Mouse (Mus musculus) small intestine, adult 2 months (tissue): ENCODE results near the gene Morn2. TPM values are rescaled to one million over a fixed set of nuclear protein-coding genes. Genes with fewer than 3 reads are reported as not detected.

Source experiments
- H3K27ac ChIP-seq: fragments of 200-500 bp; 2 replicates; pipeline ENCODE4 v1.5.1; 2012; ENCODE audit warnings: low read depth, low read length, control low read depth, inconsistent platforms; ENCODE audit not compliant: insufficient read depth
- H3K27me3 ChIP-seq: fragments of 200-500 bp; 2 replicates; pipeline ENCODE4 v1.6.1; 2012; ENCODE audit warnings: mild to moderate bottlenecking, moderate library complexity, low read length, inconsistent platforms; ENCODE audit not compliant: control insufficient read depth, insufficient read depth
- H3K36me3 ChIP-seq: fragments of 200-500 bp; 2 replicates; pipeline ENCODE4 v1.6.1; 2012; ENCODE audit warnings: mild to moderate bottlenecking, low read length, control low read depth, inconsistent platforms; ENCODE audit not compliant: control insufficient read depth, insufficient read depth
- H3K4me1 ChIP-seq: fragments of 200-500 bp; 2 replicates; pipeline ENCODE4 v1.6.1; 2012; ENCODE audit warnings: low read length, inconsistent platforms, mixed read lengths; ENCODE audit not compliant: control insufficient read depth, insufficient read depth, insufficient read length
- H3K4me3 ChIP-seq: fragments of 200-500 bp; 2 replicates; pipeline ENCODE4 v1.5.1; 2012; ENCODE audit warnings: low read depth, mild to moderate bottlenecking, control low read depth, inconsistent platforms, low read length, moderate library complexity
- CTCF ChIP-seq: fragments of 200-500 bp; IDR thresholded peaks from 2 replicates; pipeline ENCODE4 v1.5.1; 2012; ENCODE audit warnings: low read depth, mild to moderate bottlenecking, control low read depth, inconsistent platforms, low read length, moderate library complexity, mixed read lengths; ENCODE audit not compliant: insufficient replicate concordance, insufficient read length; ENCODE audit errors: extremely low read depth
- POLR2A ChIP-seq: fragments of 200-500 bp; IDR thresholded peaks from 2 replicates; pipeline ENCODE4 v1.6.1; 2012; ENCODE audit warnings: low read depth, mild to moderate bottlenecking, control low read depth, inconsistent platforms, low read length, moderate library complexity
- WGBS: fragments of 180-500 bp; shearing (Covaris S2); methylation state at CpG from one replicate; pipeline ENCODE4 v1.1.7; 2018; 5-methylcytosine and 5-hydroxymethylcytosine counted together
- polyA plus RNA-seq: library from polyadenylated mRNA; depleted of rRNA; stranded (reverse); fragments of >200 nt; gene quantifications from 2 replicates; pipeline ENCODE4 v1.2.3, GENCODE M21; 2012; rRNA removed

Gene Morn2
- polyA plus RNA-seq, 1 experiment, result 0.72 TPM

- Histone ChIP-seq H3K4me3 (no peak overlapping the region), H3K27me3 (no peaks in the 10 kb centered on the region), H3K4me1 (no peaks in the 10 kb centered on the region), H3K27ac (no peak overlapping the region), H3K36me3 (no peaks in the 10 kb centered on the region)
- TF ChIP-seq CTCF (no peak), POLR2A (no peak)
- WGBS, result 63% methylated on average over 11 of the region's 11 CpGs
Measured at GRCm38 (mm10) chr17:80346591-80347125, 56.7 kb downstream of the Morn2 start.

Other genes starting within 250 kb of the Morn2 start
- 4.9 and 10.7 TPM in 2 replicates for gene Hnrnpll, start 227.9 kb upstream of the Morn2 start, polyA plus RNA-seq
- 24.1 and 67.4 TPM in 2 replicates for gene Galm, start 162.7 kb upstream of the Morn2 start, polyA plus RNA-seq
- 8.1 and 16.2 TPM in 2 replicates for gene Srsf7, start 82.9 kb upstream of the Morn2 start, polyA plus RNA-seq
- gene Ttc39d, start 82.7 kb upstream of the Morn2 start, polyA plus RNA-seq, result not detected in 2 replicates
- 0.62 and 1.2 TPM in 2 replicates for gene Gemin6, start 65.8 kb upstream of the Morn2 start, polyA plus RNA-seq
- 2.1 and 4.6 TPM in 2 replicates for gene Dhx57, start 273 bp downstream of the Morn2 start, polyA plus RNA-seq
- 0.11 and 0.28 TPM in 2 replicates for gene Arhgef33, start 17.2 kb downstream of the Morn2 start, polyA plus RNA-seq
- 0.87 TPM in 1 of 2 replicates, not detected in the other for gene Gm10190, start 83.3 kb downstream of the Morn2 start, polyA plus RNA-seq
- gene Sos1, start 190.2 kb downstream of the Morn2 start, polyA plus RNA-seq, result 0.81 and 2.1 TPM in 2 replicates